Mouse (Mus musculus) intestine, embryonic 16.5 days (tissue): ENCODE results near the gene Plscr4. TPM values are rescaled to one million over a fixed set of nuclear protein-coding genes. Genes with fewer than 3 reads are reported as not detected.
A peak's percentile ranks its signal among the peaks of the same experiment; 100 is the strongest.

Experiments
- ATAC-seq: fragments of 200-750 bp; cut with Nextera tagmentation; 2 replicates; pipeline ENCODE4 v1.8.0; 2017; ENCODE audit warnings: moderate TSS enrichment, moderate library complexity
- H3K27ac ChIP-seq: fragments of 300-500 bp; sonication (generic); 2 replicates; pipeline ENCODE4 v1.5.1; 2014; ENCODE audit warnings: mild to moderate bottlenecking, low read length
- H3K27me3 ChIP-seq: fragments of 300-500 bp; sonication (generic); replicated peaks from 2 replicates; pipeline ENCODE4 v1.6.1; 2014; ENCODE audit warnings: low read length, control low read depth, mixed read lengths; ENCODE audit not compliant: control insufficient read depth, insufficient read depth
- H3K36me3 ChIP-seq: fragments of 300-500 bp; sonication (generic); 2 replicates; pipeline ENCODE4 v1.6.1; 2014; ENCODE audit warnings: low read length, control low read depth; ENCODE audit not compliant: control insufficient read depth, insufficient read depth
- H3K4me1 ChIP-seq: fragments of 300-500 bp; sonication (generic); 2 replicates; pipeline ENCODE4 v1.6.1; 2014; ENCODE audit warnings: low read length, control low read depth, mixed read lengths; ENCODE audit not compliant: control insufficient read depth, insufficient read depth
- H3K4me2 ChIP-seq: fragments of 300-500 bp; sonication (generic); 2 replicates; pipeline ENCODE4 v1.6.1; 2014; ENCODE audit warnings: low read depth, low read length, control low read depth
- H3K4me3 ChIP-seq: fragments of 300-500 bp; sonication (generic); 2 replicates; pipeline ENCODE4 v1.5.1; 2014; ENCODE audit warnings: mild to moderate bottlenecking, low read length
- H3K9ac ChIP-seq: fragments of 300-500 bp; sonication (generic); 2 replicates; pipeline ENCODE4 v1.6.1; 2014; ENCODE audit warnings: low read depth, low read length
- H3K9me3 ChIP-seq: fragments of 300-500 bp; sonication (generic); 2 replicates; pipeline ENCODE4 v1.6.1; 2016; ENCODE audit warnings: low read length, control low read depth; ENCODE audit not compliant: control insufficient read depth
- WGBS: fragments of 180-500 bp; shearing (Covaris S2); extraction: QIAGEN DNeasy Blood & Tissue Kit; methylation state at CpG from one replicate; pipeline ENCODE4 v1.1.7; 2014; 5-methylcytosine and 5-hydroxymethylcytosine counted together
- polyA plus RNA-seq: library from polyadenylated mRNA; unstranded; fragments of >200 nt; fragmentation: Nextera tagmentation; extraction: Ambion mirVana; gene quantifications from 2 replicates; pipeline ENCODE4 v1.2.1, GENCODE M21; 2015

The Plscr4 gene
- polyA plus RNA-seq, result 5.3 and 5.8 TPM in 2 replicates

GRCm38 (mm10) chr9:92457261-92458058, at the start of gene Plscr4:
TSS of gene Plscr4 (plus strand) at chr9:92457373.
- Histone ChIP-seq H3K4me3 (peak within 1 kb of the TSS; percentile 60), H3K36me3 (no peaks in the 10 kb centered on the region), H3K9ac (peak within 1 kb of the TSS; percentile 73), H3K27me3 (no peaks in the 10 kb centered on the region), H3K4me1 (no peaks in the 10 kb centered on the region), H3K27ac (peak within 1 kb of the TSS; percentile 34), H3K9me3 (no peaks in the 10 kb centered on the region), H3K4me2 (peak within 1 kb of the TSS; percentile 76)
- WGBS, result 7% methylated on average over 42 of the region's 43 CpGs
- peak; percentile 90 for ATAC-seq

GRCm38 (mm10) chr9:92410225-92410624, 46.9 kb upstream of the Plscr4 start:
- no peaks in the 10 kb centered on the region for H3K36me3 ChIP-seq
- 0 out of 2 replicates have a peak, but pooled peaks cover 2% of the 10 kb centered on the region for H3K4me1 ChIP-seq
- no peak for ATAC-seq
- no peak overlapping the region for H3K4me3 ChIP-seq
- no peaks in the 10 kb centered on the region for H3K27me3 ChIP-seq
- H3K27ac ChIP-seq, result no peak overlapping the region
- no peak overlapping the region for H3K9ac ChIP-seq
- 89% methylated on average over 3 of the region's 3 CpGs for whole genome bisulfite sequencing
- no peaks in the 10 kb centered on the region for H3K9me3 ChIP-seq
- no peak overlapping the region for H3K4me2 ChIP-seq

DNA sequence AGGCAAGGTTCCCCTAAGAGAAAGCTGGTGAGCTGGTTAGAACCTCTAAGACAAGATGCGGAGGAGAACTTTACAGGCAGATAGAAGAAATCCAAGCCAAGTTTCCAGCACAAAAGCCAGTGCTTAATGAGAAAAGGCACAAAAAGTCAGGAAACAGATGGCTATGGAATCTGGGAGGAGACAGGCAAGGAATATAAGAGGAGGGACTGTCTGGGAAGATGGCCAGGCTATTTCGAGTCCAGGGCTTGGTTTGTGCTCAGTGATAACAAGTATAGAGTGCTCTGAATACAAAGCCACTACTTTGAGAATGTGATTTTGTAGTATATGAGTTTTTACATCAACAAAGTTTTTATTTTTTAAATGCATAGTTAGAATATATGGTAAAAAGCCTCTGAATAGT, 45.1 kb upstream of the Plscr4 start:
- H3K4me3 ChIP-seq, result no peak overlapping the region
- no peak overlapping the region for H3K9ac ChIP-seq
- no peak overlapping the region for H3K4me2 ChIP-seq
- H3K27me3 ChIP-seq, result no peaks in the 10 kb centered on the region
- H3K27ac ChIP-seq, result 0 out of 2 replicates have a peak overlapping the region, but pooled peaks have one; percentile 26
- H3K4me1 ChIP-seq, result 0 out of 2 replicates have a peak, but pooled peaks cover 2% of the 10 kb centered on the region
- H3K9me3 ChIP-seq, result no peaks in the 10 kb centered on the region
- no peak for ATAC-seq
- 56% methylated on average over 2 of the region's 2 CpGs for WGBS
- no peaks in the 10 kb centered on the region for H3K36me3 ChIP-seq

DNA sequence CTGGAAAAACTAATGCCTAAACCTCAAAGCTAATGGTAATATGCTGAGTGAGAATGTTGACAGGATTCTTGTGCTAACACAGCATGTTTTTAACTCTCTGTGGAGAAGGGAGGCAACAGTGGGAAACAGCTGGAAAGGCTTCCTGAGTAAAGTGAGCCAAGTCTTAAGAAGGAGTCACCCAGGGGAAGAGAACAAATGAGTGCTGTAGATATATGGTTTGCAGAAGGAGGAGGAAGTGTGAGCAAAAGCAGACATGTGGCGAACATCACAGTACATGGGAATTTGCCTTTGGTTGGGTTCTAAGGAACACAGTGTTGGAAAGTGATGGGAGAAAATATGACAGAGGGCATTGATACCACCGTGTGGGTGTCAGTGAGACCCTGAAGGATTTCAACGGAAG, 43.5 kb upstream of the Plscr4 start:
- no peak overlapping the region for H3K27ac ChIP-seq

GRCm38 (mm10) chr9:92437781-92438180, 19.4 kb upstream of the Plscr4 start:
- H3K9ac ChIP-seq, result no peak overlapping the region
- no peaks in the 10 kb centered on the region for H3K9me3 ChIP-seq

More for the DNA sequence above, 43.5 kb upstream of the Plscr4 start:
- ATAC-seq, result peak; percentile 52; the same call in 1 of the 2 replicates
- H3K36me3 ChIP-seq, result no peaks in the 10 kb centered on the region
- no peaks in the 10 kb centered on the region for H3K9me3 ChIP-seq
- no peaks in the 10 kb centered on the region for H3K27me3 ChIP-seq
- H3K4me3 ChIP-seq, result no peak overlapping the region
- 62% methylated on average over 3 of the region's 3 CpGs for WGBS
- H3K4me2 ChIP-seq, result no peak overlapping the region
- no peak overlapping the region for H3K9ac ChIP-seq
- H3K4me1 ChIP-seq, result 0 out of 2 replicates have a peak, but pooled peaks cover 2% of the 10 kb centered on the region

GRCm38 (mm10) chr9:92441468-92441867, 15.7 kb upstream of the Plscr4 start:
- H3K9me3 ChIP-seq, result no peaks in the 10 kb centered on the region
- H3K4me2 ChIP-seq, result no peak overlapping the region
- no peaks in the 10 kb centered on the region for H3K27me3 ChIP-seq
- H3K27ac ChIP-seq, result no peak overlapping the region
- H3K9ac ChIP-seq, result no peak overlapping the region
- no peak overlapping the region for H3K4me3 ChIP-seq
- no peaks in the 10 kb centered on the region for H3K4me1 ChIP-seq
- WGBS, result 69% methylated on average over 4 of the region's 4 CpGs
- no peaks in the 10 kb centered on the region for H3K36me3 ChIP-seq
- no peak for ATAC-seq

More at GRCm38 (mm10) chr9:92437781-92438180, 19.4 kb upstream of the Plscr4 start:
- Histone ChIP-seq H3K27ac (no peak overlapping the region), H3K4me1 (no peaks in the 10 kb centered on the region), H3K4me2 (no peak overlapping the region), H3K36me3 (no peaks in the 10 kb centered on the region), H3K4me3 (no peak overlapping the region), H3K27me3 (no peaks in the 10 kb centered on the region)
- ATAC-seq, result no peak

GRCm38 (mm10) chr9:92444536-92444935, 12.6 kb upstream of the Plscr4 start:
- no peak overlapping the region for H3K4me2 ChIP-seq
- H3K9me3 ChIP-seq, result no peaks in the 10 kb centered on the region
- H3K27me3 ChIP-seq, result no peaks in the 10 kb centered on the region
- H3K4me1 ChIP-seq, result no peaks in the 10 kb centered on the region
- H3K36me3 ChIP-seq, result no peaks in the 10 kb centered on the region
- H3K27ac ChIP-seq, result no peak overlapping the region
- peak; percentile 89 for ATAC-seq
- H3K9ac ChIP-seq, result no peak overlapping the region
- H3K4me3 ChIP-seq, result no peak overlapping the region

- no peak for ATAC-seq
- no peaks in the 10 kb centered on the region for H3K4me1 ChIP-seq
- H3K27me3 ChIP-seq, result no peaks in the 10 kb centered on the region
- no peak overlapping the region for H3K9ac ChIP-seq
- H3K4me2 ChIP-seq, result no peak overlapping the region
- no peaks in the 10 kb centered on the region for H3K36me3 ChIP-seq
- no peak overlapping the region for H3K27ac ChIP-seq
- 78% methylated on average over 3 of the region's 3 CpGs for WGBS
- no peak overlapping the region for H3K4me3 ChIP-seq
- no peaks in the 10 kb centered on the region for H3K9me3 ChIP-seq
Measured at GRCm38 (mm10) chr9:92456605-92457004, 568 bp upstream of the Plscr4 start.

GRCm38 (mm10) chr9:92458059-92458402, 858 bp downstream of the Plscr4 start:
- peak overlapping the region; percentile 76 for H3K4me2 ChIP-seq
- H3K9me3 ChIP-seq, result no peaks in the 10 kb centered on the region
- H3K4me1 ChIP-seq, result no peaks in the 10 kb centered on the region
- H3K36me3 ChIP-seq, result no peaks in the 10 kb centered on the region
- H3K27ac ChIP-seq, result peak overlapping the region; percentile 34
- 7% methylated on average over 5 of the region's 5 CpGs for WGBS
- H3K27me3 ChIP-seq, result no peaks in the 10 kb centered on the region
- no peak; the same call in 1 of the 2 replicates for ATAC-seq
- H3K9ac ChIP-seq, result peak overlapping the region; percentile 73
- H3K4me3 ChIP-seq, result peak overlapping the region; percentile 60
